Mouse (Mus musculus) heart, postnatal 0 days (tissue): Measurements from ENCODE around the gene Zdhhc13.

Source experiments
- CTCF ChIP-seq: IDR thresholded peaks from 2 replicates; pipeline ENCODE4 v1.5.1; 2016; ENCODE audit warnings: antibody characterized with exemption, control low read depth, low read depth
- EP300 ChIP-seq: IDR thresholded peaks from 2 replicates; pipeline ENCODE4 v1.6.1; 2016; ENCODE audit warnings: antibody characterized with exemption, low read depth

DNA sequence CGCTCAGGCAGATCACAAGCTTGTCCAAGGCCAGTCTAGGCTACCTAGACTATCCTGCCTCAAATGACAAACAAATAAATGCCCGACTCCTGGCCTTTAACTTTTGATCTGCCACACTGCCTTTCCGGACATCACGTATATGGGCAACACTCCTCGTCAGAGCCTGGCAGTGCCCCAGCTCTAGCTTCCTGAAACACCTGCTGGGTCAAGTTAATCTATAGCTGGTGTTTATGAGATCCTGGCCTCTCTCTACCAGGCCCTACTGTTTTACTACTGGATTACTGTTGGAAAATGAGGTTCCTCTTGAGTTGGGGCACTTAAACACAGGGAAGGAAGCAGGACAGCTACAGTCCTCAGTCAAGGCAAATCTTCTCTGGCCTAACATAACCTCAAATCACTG lies 15.5 kb upstream of the Zdhhc13 start:
- no peak for TF ChIP-seq CTCF
- TF ChIP-seq EP300: no peak
